Mouse (Mus musculus): ENCODE data around the gene Cep290.
"Not testable (repeated sequence)": the region's sequence is repeated elsewhere in the genome, so short reads cannot be mapped to it uniquely, and the experiment has no call there.

The Cep290 gene

DNA sequence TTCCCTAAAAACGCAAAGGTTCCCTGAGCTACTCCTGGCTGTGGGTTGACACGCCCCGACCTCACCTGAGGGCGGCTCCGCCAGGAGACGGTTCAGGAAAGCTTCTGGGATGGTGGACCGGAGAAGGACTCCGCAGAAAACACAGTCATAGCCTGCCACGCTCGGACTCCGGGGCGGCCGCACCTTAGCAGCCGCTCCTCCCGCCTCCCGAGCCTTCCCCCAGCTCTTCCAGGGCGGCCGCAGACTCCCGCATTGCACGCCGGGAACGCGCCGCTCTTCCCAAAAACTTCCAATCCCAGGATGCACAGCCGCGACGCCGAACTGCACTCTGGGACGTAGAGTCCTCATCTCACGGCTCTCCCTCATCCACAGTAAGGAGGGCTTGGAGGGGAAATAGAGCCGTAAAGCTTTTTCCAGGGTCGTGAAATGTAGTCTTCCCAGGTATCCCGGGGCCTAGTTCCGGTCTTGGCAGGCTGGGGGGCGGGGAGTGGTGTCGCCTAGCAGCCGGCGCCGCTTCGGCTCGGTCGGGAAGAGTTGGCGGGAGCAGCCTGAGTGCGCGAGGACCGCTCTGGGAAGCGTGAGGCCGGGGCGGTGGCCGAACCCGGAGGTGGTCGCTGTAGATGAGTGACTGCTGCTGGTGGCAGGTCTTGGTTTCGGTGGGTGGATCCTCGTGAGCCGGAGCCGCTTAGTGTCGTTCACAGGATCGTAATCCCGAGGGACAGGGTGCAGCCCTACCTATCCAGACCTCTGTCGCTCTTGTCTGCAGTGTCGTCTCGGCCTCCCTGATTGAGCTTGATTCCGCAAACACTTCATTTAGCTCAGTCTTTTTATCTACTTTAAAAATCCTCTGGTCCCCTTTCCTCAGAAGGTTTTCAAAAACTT, at the start of gene Cep290, which contains the start of gene Tmtc3:
Gene Cep290 (plus strand): TSS at position 462 of the 882 bp plus-strand sequence.
Gene Tmtc3 (minus strand): TSS at position 254 of the 882 bp plus-strand sequence.
- in situ Hi-C loops (cut with MboI, MseI), result loop anchor here (25.0 kb wide), 1 partner anchor 1325 kb away; no protein-coding TSS in a partner anchor

DNA sequence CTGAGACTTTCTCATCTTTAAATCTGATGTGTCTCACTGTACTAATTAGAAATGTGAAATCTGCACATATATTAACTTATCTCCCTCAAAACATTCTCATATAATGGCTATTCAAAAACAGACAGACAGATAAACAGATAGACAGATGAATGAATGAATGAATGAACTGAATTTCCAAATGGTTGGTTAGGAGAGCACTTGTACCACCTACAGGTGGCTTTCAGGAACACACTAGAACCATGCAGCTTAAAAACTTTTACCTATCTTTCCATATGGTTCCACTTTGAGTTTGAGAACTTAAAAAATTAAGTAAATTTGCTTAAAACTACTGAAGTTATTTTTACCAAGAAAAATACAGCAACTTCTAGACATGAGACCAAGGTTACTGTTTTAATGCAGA, 38.0 kb upstream of the Cep290 start:
- in situ Hi-C loops (cut with MboI, MseI), result no loop called here

DNA sequence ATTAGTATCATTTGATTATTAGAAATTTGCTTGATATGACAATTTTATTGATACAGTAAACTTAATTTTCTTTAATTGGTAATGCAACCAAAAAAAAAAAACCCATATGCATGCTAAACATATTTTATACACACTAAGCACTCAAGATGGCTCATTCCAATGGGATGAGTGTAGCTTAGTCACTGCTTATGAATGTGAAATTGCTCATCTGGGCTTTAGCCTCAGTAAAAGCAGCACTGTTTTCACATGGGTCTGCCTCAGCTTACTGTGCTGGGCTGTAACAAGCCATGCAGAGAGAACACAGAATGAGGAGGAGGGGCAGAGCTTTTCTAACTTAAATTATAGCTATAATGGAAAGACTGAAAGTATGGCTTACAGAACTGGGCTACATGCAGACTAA, 26.8 kb upstream of the Cep290 start:
- in situ Hi-C loops (cut with MboI, MseI), result loop anchor here (10.0 kb wide), 1 partner anchor 806 kb away; no protein-coding TSS in a partner anchor

DNA sequence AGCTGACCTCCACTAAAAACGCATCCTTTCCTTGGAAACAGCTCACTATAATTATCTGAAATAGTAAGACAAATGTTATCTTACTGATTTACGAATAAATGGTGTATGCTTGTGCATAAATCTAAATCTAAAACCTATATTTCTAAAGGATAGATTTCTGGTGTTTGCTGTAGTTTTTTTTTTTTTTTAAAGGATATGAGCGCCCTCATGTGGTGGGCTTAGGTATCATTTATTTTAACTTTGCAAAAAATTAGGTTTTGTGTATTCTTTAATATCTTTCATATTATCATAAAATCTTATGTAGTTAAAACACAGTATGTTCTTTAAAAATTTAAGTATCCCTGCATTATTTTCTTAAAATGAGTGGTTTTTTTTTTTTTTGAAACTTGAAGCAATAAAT, 12.3 kb upstream of the Cep290 start:
- in situ Hi-C loops (cut with MboI, MseI), result loop anchor here (25.0 kb wide), 1 partner anchor 1313 kb away; no protein-coding TSS in a partner anchor

DNA sequence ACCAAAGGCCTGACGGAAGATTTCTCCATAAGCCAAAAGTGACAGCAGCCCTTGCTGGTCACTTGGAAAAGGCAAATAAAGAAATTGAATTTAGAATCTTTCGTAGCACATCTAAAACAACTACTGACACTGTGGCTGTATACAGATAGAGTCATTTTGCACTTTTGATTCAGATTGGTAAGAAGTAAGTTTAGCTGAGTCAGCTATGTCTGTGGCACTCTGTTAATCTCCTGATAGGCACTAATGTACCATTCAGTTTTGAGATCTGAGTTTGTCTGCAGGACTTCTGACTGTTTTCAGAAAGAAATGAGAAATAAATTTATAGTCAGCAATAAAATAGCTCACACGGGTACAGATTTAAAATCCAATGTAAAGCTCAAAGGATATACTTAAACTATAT, 7.8 kb upstream of the Cep290 start:
- in situ Hi-C loops (cut with MboI, MseI), result loop anchor here (25.0 kb wide), 1 partner anchor 1317 kb away; no protein-coding TSS in a partner anchor

DNA sequence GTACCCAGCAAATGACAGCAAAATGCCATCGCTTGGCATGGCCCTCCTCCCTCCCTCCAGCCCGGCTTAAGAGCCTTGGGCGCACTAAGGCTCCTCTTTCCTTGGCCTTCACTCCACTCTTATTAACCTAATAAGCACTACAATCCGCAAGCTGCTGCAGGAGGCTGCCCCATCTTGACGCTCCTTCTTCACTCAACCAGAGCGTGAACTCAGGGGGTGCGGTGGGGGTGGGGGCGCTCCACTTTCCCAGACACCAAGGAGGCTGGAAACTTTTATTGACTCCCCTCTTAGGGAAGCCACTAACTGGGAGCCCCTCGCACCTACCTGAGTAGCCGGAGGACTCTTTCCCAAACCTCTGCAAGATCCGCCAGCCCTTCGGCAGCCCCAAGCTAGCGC, 659 bp upstream of the Cep290 start:
- in situ Hi-C loops (cut with MboI, MseI), result loop anchor here (25.0 kb wide), 1 partner anchor 1324 kb away; no protein-coding TSS in a partner anchor

DNA sequence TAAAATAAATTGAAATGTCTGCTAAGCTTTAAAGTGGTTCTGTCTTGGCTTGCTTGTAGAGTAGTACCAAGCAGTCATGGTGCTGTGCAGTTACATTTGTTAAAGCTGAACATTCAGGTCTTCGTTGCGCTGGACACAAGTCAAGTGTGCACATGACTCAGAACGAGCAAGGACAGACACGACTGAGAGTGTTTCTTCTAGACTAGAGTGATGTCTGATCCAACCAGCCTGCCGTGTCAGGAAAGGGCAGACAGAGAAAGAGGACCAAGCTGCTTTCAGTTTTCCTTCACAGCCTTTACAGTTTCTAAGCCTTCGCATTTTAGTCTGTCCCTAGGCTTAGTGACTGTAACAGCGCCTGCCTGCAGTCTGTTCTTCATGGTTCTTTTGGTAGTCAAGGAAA, 4.6 kb downstream of the Cep290 start:
- in situ Hi-C loops (cut with MboI, MseI), result loop anchor here (25.0 kb wide), 1 partner anchor 1330 kb away; no protein-coding TSS in a partner anchor

DNA sequence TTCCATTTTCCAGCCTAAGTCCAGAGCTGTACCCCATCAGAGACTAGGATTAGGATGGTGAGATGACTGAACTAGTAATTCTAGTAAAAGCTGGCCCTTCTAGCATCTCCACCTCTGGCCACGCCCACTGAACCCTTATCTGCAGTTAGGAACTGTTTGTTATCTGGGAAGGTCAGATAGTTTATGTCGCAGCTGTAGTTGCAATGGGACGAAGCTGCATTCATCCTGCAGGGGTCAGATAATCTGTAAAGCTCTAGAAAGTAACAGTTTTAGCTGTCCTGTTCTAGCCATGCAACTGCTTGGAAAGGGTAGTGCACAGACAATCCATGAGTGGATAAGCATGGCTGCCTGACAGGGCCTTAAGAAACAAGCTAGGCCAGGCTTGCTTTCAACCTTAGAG, 11.0 kb downstream of the Cep290 start:
- in situ Hi-C loops (cut with MboI, MseI), result loop anchor here (25.0 kb wide), 1 partner anchor 1336 kb away; no protein-coding TSS in a partner anchor

DNA sequence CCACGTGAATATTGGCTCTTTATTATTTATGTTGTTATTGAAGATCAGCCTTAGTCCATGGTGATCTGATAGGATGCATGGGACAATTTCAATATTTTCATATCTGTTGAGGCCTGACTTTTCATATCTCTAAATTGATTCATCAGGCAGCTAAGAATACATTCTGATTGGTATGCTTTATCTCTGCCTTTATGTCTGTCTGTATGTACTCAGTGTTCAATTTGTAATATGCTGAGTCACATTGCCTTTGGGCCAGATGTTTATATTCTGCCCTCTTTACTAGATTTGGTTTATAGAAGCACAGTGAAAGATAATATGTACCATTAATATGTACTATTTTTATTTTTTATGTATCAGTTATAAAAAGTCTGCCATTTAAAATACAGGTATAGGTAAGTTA, 20.8 kb downstream of the Cep290 start:
- in situ Hi-C loops (cut with MboI, MseI), result no loop called here

DNA sequence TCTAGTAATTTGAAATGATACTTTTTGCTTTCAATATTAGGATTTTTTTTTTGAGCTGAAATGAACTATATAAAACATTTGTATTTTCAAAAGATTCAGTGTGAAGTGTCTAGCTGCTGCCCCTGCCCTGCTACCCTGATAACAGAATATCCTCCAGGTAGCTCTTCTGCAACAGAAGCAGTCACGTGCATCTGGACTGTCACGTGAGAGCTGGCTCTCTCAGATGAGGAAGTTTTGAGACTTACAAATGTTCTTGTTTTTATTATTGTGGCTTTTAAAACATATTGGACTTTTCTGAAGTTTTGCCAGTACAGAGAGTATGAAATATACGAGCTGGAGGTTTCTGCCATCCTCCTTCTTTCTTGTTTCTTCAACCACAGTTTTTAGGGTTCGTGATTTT, 34.3 kb downstream of the Cep290 start:
- in situ Hi-C loops (cut with MboI, MseI), result no loop called here

DNA sequence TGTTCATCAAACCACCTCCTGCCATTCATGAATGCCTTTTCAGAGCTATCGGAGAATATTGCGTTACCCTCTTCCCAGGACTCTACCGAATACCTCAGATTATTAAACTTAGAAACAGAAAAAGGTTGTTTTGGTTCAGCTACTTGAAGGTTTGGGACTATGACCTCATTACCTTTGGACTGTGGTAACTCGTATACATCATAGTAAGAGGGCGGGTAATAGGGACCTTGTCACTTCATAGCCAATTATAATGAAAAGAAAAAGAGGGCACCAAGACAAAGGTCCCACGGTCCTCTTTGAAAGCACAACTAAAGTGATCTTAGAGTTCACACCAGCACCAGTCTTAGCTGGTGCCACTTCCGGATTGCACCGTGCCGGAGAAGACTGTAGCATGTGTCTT, 35.0 kb downstream of the Cep290 start:
- in situ Hi-C loops (cut with MboI, MseI), result no loop called here

DNA sequence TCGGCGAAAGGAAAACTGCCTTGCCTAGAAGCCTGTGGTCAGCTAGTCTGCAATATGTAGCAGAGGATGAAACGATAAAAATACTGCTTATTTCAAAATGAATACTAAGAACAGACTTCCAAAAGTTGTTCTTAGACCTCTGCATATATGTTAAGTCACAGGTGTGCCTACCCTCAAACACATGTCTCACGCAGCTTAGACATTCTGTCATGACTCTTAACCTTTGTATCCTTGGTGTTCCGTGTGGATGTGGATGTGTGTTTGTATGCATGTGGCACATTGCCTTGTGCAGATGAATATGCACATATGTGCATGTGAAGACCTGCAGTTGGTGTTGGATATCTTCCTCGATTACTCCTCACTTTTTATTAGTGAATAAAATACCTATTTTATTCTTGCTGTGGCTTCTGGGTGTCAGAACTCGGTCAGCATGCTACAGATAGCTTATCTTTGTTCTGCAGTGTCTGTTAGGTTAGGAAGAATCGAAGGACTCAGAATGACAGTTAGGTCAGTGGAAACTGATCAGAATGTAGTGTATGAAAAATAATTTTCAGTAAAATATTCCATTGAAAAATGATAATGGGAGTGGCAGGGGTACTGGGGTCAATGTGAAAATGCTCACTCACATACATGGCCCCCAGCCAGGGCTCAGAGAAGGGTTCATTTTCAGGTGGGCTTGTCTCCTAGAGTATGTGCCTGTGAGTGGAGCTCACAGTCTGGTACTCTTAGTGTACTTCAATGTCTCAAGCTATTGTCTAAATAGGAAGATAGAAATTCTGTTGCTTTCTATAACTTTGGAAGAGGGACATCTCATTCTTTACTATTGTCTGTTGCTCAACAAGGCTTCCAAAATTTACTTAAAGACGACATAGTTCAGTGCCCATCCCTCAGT, 37.4 kb downstream of the Cep290 start:
- in situ Hi-C loops (cut with MboI, MseI), result no loop called here

DNA sequence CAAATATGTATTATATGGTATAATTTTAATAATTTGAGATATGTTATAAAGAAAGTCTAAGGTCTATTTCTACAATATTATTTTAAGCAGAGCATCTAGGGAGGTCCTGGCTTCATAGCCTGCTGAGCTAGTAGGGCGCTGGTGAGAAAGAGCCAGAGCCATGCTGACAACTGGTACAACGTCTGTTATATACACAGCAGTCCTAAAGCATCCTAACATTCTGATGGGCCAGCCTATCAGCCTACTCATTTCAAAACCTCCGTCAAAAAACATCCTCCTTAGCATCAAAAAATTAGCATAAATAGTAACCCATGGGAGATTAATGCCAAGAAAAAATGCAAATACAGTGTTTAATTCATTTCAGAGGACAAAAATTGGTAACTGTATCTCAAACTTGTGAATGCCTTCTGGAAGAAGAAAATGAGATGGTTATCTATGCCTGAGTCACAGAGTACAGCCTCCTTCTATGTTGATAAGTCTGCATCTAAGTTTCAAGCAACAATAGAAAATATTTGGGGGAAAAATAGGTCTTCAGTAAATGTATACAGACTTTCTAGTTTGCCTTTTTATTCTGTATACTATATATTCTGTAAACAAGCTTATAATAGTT, 69.3 kb downstream of the Cep290 start:
- in situ Hi-C loops (cut with MboI, MseI), result no loop called here

DNA sequence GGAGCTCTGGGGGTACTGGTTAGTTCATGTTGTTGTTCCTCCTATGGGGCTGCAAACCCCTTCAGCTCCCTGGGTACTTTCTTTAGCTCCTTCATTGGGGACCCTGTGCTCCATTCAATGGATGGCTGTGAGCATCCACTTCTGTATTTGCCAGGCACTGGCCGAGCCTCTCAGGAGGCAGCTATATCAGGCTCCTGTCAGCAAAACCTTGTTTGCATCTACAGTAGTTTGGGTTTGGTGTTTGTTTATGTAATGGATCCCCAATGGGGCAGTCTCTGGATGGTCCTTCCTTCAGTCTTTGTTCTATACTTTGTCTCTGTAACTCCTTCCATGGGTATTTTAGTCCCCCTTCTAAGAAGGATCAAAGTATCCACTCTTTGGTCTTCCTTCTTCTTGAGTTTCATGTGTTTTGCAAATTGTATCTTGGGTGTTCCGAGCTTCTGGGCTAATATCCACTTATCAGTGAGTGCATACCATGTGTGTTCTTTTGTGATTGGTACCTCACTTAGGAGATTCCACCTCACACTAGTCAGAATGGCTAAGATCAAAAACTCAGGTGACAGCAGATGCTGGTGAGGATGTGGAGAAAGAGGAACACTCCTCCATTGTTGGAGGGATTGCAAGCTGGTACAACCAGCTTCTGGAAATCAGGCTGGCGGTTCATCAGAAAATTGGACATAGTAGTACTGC, 73.0 kb downstream of the Cep290 start:
- in situ Hi-C loops (cut with MboI, MseI), result not testable (repeated sequence)

DNA sequence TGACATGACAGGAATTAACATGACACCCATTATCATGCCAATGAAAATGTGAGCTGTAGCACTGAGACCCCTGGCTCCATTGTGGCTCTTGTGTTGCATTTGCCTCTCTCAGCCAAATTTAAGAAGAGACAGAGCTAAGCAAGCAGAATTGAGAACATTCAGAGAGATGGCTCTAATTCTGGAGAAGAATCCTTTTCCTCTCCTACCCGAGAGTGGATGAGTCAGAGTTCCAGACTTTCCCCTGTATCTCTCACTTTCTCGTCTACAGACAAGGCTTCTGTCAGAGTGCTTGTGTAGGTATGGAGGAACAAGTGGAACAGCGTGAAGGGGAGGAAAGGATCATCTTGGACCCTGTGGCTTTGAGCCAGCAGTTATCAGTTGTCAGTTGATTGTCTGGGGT, 76.8 kb downstream of the Cep290 start:
- in situ Hi-C loops (cut with MboI, MseI), result no loop called here

DNA sequence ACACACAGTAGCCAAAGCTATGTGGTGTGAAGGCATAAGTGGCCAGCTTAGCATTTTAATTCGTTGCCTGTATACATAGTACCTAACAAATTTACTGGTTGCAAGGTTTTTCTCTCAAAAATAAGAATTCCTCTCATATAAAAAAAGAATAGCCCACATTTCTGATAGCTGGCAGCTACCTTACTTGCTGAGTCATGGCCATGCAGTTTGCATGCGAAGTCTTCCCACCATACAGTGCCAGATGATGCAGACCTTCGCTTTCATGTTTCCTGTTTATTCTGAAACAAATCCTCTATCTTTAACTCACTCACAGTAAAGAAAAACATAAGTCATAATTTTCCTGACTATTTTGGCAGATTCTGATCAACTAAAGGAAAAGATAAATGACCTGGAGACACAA, 84.3 kb downstream of the Cep290 start:
- in situ Hi-C loops (cut with MboI, MseI), result no loop called here

DNA sequence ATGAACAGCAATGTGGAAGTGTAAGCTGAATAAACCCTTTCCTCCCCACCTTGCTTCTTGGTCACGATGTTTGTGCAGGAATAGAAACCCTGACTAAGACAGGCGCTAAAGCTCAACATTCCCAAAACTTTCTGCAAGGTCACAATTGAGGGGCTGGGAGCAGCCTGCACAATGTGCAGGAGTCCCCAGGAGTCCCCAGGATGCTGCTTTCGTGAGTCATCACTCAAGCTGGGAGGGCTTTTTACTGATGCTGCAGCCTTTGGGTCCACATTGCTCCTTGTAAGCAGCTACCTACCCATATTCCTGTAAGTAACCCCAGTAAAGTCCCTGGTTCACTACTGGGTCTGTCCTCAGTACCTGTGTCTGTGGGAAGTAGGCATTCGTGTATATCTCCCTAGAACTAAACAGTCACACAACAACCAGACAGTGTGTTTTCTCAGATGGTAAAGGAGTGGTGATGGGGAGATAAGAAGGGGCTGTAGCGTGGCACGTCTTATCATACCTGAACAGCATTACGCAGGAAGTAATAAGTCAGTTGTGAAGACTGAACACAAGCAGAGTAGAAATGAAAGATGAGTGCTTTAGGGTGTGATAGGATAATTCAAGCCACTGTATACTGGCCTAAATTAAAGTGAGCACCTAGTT, 87.3 kb downstream of the Cep290 start:
- in situ Hi-C loops (cut with MboI, MseI), result no loop called here

DNA sequence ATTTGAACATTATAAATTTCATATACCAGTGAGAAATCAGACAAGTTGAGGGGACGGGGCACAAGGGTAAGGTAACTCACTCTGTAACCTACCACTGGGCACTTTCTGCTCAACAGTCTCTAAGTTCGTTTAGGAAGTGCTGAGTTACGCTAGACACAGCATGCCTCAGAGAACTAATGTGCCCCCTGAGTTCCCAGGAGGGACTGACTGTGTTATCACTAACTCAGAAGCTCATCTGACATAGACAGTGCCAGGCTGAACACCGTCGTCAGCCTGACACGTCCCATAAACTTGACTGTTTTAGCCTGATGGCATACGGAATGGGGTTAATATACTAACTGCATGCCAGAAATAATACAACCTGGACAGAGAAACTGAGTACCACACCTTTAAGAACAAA, 87.9 kb downstream of the Cep290 start:
- in situ Hi-C loops (cut with MboI, MseI), result no loop called here

DNA sequence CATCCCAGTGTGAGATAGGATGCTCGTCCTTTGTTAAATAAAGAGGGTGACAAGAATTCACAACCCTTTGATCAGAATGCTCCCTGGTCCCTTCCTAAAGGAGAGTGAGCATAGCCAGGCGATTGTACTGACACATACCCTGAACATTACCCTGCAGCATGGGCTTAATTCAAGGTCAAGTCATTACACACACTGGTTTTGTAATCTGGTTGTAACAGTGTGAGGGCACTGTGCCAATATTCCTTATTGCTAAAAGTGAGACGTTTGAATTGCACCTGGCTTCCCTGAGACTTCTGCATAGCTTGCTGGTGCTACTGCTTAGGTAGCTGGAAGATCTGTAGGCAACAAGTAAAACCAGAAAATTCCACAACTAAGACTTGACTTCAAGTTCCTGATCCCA, 96.8 kb downstream of the Cep290 start:
- in situ Hi-C loops (cut with MboI, MseI), result no loop called here

DNA sequence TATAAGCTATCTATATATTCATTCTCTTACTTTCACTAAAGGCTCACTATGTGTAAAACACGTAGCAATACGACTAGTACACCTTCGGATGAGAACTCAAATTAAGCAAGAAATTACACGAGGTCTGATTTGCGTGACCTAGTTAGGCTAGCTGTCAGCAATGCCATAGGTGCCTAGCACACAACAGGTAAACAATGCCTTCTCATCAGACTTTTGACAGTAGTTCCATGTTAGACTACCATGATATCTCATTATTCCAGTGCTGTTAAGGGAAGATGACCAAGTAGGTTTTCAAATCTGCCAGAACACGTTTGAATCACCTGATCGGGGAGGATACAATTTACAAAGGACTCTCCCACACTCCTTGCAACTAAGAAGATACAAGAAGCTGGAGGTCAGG, 101.2 kb downstream of the Cep290 start:
- in situ Hi-C loops (cut with MboI, MseI), result no loop called here
